Mouse (Mus musculus): Measurements from ENCODE around the gene Mrpl45. TPM values are rescaled to one million over a fixed set of nuclear protein-coding genes. Genes with fewer than 3 reads are reported as not detected.
A peak's percentile ranks its signal among the peaks of the same experiment; 100 is the strongest.

Mrpl45 gene
- polyA plus RNA-seq, 1 experiment from 2014 or later = 37.8 TPM

GRCm38 (mm10) chr11:97277166-97277565 lies 38.4 kb upstream of the Mrpl45 start:
- H3K36me3 ChIP-seq (ENCODE audit: control insufficient read depth, insufficient read depth, low read length) = no peaks in the 10 kb centered on the region
- no peak overlapping the region for H3K4me3 ChIP-seq (ENCODE audit: low read depth, low read length)
- H3K4me2 ChIP-seq (ENCODE audit: low read depth, low read length) = no peak overlapping the region
- H3K9me3 ChIP-seq (ENCODE audit: control insufficient read depth, low read length) = no peaks in the 10 kb centered on the region
- H3K27me3 ChIP-seq (replicated peaks; ENCODE audit: control insufficient read depth, insufficient read depth, low read length) = no peaks in the 10 kb centered on the region
- DNase-seq (ENCODE audit: low spot score) (no peak), ATAC-seq (ENCODE audit: low read depth) (no peak)
- H3K4me1 ChIP-seq (ENCODE audit: control insufficient read depth, insufficient read depth, low read length) = peaks cover 9% of the 10 kb centered on the region; the same call in 1 of the 2 replicates
- no peak overlapping the region for H3K9ac ChIP-seq (ENCODE audit: low read depth, low read length)
- no peak overlapping the region for H3K27ac ChIP-seq (replicated peaks; ENCODE audit: low read depth, low read length)
- WGBS = 88% methylated on average over 5 of the region's 5 CpGs

DNA sequence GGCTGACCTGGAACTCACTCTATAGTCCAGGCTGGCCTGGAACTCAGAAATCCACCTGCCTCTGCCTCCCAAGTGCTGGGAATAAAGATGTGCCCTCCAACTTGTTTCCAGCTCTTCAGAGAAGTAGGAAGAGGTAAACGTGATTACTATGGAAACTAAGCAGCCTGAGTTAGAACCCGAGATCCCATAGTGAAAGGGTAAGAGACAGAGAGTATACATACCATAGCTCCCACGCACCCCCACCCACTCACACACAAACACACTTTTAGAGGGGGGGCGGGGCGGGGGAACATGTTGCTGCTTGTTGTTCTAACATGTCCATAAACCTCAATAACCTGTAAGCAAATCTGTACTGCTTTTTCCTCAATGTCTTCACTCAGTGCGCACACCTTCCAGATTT lies 37.1 kb upstream of the Mrpl45 start:
- Histone ChIP-seq H3K36me3 (ENCODE audit: control insufficient read depth, insufficient read depth, low read length) (no peaks in the 10 kb centered on the region), H3K9ac (ENCODE audit: low read depth, low read length) (peak overlapping the region; percentile 99), H3K9me3 (ENCODE audit: control insufficient read depth, low read length) (no peaks in the 10 kb centered on the region), H3K4me1 (ENCODE audit: control insufficient read depth, insufficient read depth, low read length) (peaks cover 9% of the 10 kb centered on the region; the same call in 1 of the 2 replicates), H3K27ac (replicated peaks; ENCODE audit: low read depth, low read length) (no peak overlapping the region), H3K4me3 (ENCODE audit: low read depth, low read length) (peak overlapping the region; percentile 99), H3K27me3 (replicated peaks; ENCODE audit: control insufficient read depth, insufficient read depth, low read length) (no peaks in the 10 kb centered on the region), H3K4me2 (ENCODE audit: low read depth, low read length) (peak overlapping the region; percentile 75)
- ATAC-seq (ENCODE audit: low read depth) = no peak
- WGBS = 69% methylated on average over 6 of the region's 6 CpGs
- DNase-seq (ENCODE audit: low spot score) = no peak

DNA sequence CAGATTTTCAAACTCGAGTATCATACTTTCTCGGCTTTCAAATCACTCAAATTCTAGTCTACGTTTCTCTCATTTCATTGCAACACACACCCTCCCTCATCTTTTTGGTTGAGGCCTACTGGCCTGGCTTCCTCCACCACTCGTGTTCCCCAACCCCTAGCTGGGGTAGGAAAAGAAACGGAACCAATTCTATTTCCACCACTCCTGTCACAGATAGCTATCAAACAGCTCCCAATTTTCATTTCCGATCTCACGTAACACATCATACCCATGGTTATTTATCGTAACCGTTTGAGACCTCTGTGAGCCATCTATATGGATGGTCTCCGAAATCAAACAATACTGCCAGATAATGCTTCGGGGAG lies 36.5 kb upstream of the Mrpl45 start:
- H3K27me3 ChIP-seq (replicated peaks; ENCODE audit: control insufficient read depth, insufficient read depth, low read length) = no peaks in the 10 kb centered on the region
- H3K4me1 ChIP-seq (ENCODE audit: control insufficient read depth, insufficient read depth, low read length) = peaks cover 9% of the 10 kb centered on the region; the same call in 1 of the 2 replicates
- H3K27ac ChIP-seq (replicated peaks; ENCODE audit: low read depth, low read length) = peak overlapping the region; percentile 95
- H3K36me3 ChIP-seq (ENCODE audit: control insufficient read depth, insufficient read depth, low read length) = no peaks in the 10 kb centered on the region
- no peak for ATAC-seq (ENCODE audit: low read depth)
- WGBS = 13% methylated on average over 11 of the region's 11 CpGs
- peak overlapping the region; percentile 99 for H3K9ac ChIP-seq (ENCODE audit: low read depth, low read length)
- DNase-seq (ENCODE audit: low spot score) = no peak
- H3K4me2 ChIP-seq (ENCODE audit: low read depth, low read length) = peak overlapping the region; percentile 75
- H3K9me3 ChIP-seq (ENCODE audit: control insufficient read depth, low read length) = no peaks in the 10 kb centered on the region
- peak overlapping the region; percentile 99 for H3K4me3 ChIP-seq (ENCODE audit: low read depth, low read length)

DNA sequence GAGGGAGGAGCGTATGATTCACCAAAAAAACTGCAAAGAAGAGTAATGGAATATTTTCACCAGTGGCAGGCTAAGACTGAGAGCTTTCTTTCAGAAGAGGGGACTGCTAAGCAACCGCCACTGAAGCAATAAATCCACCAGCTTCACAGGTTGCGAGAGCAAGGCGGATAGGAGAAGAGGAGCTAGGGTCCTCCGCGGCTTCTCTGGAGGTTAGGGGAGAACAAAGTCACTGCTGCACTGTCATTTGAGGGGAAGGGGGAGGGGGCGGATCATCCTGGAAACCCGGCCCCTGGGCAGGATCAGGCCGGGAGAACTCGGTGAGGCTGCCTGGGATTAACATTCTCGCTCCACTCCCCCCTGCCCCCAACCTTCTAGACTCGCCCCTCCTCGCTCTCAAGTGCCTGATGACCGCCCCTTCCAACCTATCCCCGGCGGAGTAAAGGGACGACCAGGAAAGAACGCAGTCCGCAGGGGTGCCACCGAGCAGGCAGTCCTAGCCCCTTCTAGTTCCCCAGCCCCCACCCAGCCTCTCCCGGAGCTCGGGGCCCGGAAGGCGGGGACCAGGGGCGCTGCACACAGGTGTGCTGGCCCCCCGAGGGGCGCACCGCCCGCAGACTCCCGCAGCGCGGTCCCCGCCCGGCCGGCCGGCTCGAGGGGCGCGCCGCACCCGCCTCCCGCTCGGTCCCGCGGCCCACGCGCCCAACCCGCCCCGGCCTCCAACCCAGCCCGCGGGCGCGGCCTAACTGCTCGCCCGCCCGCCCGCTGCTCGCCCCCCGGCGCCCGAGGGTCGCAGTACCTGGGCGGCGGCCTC lies 35.9 kb upstream of the Mrpl45 start:
- H3K27ac ChIP-seq (replicated peaks; ENCODE audit: low read depth, low read length) = peak overlapping the region; percentile 95
- no peaks in the 10 kb centered on the region for H3K27me3 ChIP-seq (replicated peaks; ENCODE audit: control insufficient read depth, insufficient read depth, low read length)
- 0% methylated on average over 17 of the region's 64 CpGs for WGBS
- peak; percentile 92 for DNase-seq (ENCODE audit: low spot score)
- peak; percentile 86 for ATAC-seq (ENCODE audit: low read depth)
- H3K4me1 ChIP-seq (ENCODE audit: control insufficient read depth, insufficient read depth, low read length) = peaks cover 9% of the 10 kb centered on the region; the same call in 1 of the 2 replicates
- H3K9me3 ChIP-seq (ENCODE audit: control insufficient read depth, low read length) = no peaks in the 10 kb centered on the region
- H3K9ac ChIP-seq (ENCODE audit: low read depth, low read length) = peak overlapping the region; percentile 99
- H3K4me3 ChIP-seq (ENCODE audit: low read depth, low read length) = peak overlapping the region; percentile 99
- no peaks in the 10 kb centered on the region for H3K36me3 ChIP-seq (ENCODE audit: control insufficient read depth, insufficient read depth, low read length)
- H3K4me2 ChIP-seq (ENCODE audit: low read depth, low read length) = peak overlapping the region; percentile 75

GRCm38 (mm10) chr11:97280216-97280861 lies 35.2 kb upstream of the Mrpl45 start, which contains the start of gene Npepps:
Gene Npepps, minus strand, starts transcription at chr11:97280638.
- WGBS = under 1% methylated on average over 18 of the region's 83 CpGs
- Histone ChIP-seq H3K9ac (ENCODE audit: low read depth, low read length) (peak within 1 kb of the TSS; percentile 99), H3K9me3 (ENCODE audit: control insufficient read depth, low read length) (no peaks in the 10 kb centered on the region), H3K4me1 (ENCODE audit: control insufficient read depth, insufficient read depth, low read length) (peaks cover 9% of the 10 kb centered on the region; the same call in 1 of the 2 replicates), H3K27ac (replicated peaks; ENCODE audit: low read depth, low read length) (peak within 1 kb of the TSS; percentile 95), H3K4me3 (ENCODE audit: low read depth, low read length) (peak within 1 kb of the TSS; percentile 99), H3K27me3 (replicated peaks; ENCODE audit: control insufficient read depth, insufficient read depth, low read length) (no peaks in the 10 kb centered on the region), H3K36me3 (ENCODE audit: control insufficient read depth, insufficient read depth, low read length) (no peaks in the 10 kb centered on the region), H3K4me2 (ENCODE audit: low read depth, low read length) (peak within 1 kb of the TSS; percentile 75)
- DNase-seq (ENCODE audit: low spot score) = peak; percentile 72
- ATAC-seq (ENCODE audit: low read depth) = peak; percentile 72

DNA sequence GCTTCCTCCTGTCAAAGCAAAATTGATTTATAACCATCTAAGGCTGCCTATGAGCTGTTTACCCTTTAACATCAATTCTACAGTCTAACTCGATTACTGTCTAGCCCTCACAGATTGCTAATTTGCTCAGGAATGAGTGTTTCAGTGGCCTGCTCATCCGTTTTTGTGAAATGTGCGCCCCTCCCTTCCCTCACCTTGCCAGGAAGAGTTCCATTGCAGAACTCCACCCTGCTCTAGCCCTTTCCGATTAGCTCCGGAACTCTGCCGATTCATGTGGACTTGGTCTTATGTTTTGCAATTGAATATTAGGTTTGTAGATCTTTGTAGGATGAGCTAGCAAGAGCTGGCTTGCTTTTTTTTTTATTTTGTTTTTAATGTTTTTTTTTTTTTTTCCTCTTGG lies 33.3 kb upstream of the Mrpl45 start:
- DNase-seq (ENCODE audit: low spot score) (no peak), ATAC-seq (ENCODE audit: low read depth) (no peak)
- H3K4me1 ChIP-seq (ENCODE audit: control insufficient read depth, insufficient read depth, low read length) = peaks cover 9% of the 10 kb centered on the region; the same call in 1 of the 2 replicates
- no peak overlapping the region for H3K4me3 ChIP-seq (ENCODE audit: low read depth, low read length)
- H3K9ac ChIP-seq (ENCODE audit: low read depth, low read length) = no peak overlapping the region
- H3K27me3 ChIP-seq (replicated peaks; ENCODE audit: control insufficient read depth, insufficient read depth, low read length) = no peaks in the 10 kb centered on the region
- no peaks in the 10 kb centered on the region for H3K9me3 ChIP-seq (ENCODE audit: control insufficient read depth, low read length)
- H3K4me2 ChIP-seq (ENCODE audit: low read depth, low read length) = no peak overlapping the region
- H3K36me3 ChIP-seq (ENCODE audit: control insufficient read depth, insufficient read depth, low read length) = no peaks in the 10 kb centered on the region
- H3K27ac ChIP-seq (replicated peaks; ENCODE audit: low read depth, low read length) = no peak overlapping the region
- WGBS = 79% methylated on average over 6 of the region's 6 CpGs

GRCm38 (mm10) chr11:97284854-97285253 lies 30.7 kb upstream of the Mrpl45 start:
- 63% methylated on average over 4 of the region's 4 CpGs for WGBS
- no peaks in the 10 kb centered on the region for H3K9me3 ChIP-seq (ENCODE audit: control insufficient read depth, low read length)
- H3K27ac ChIP-seq (replicated peaks; ENCODE audit: low read depth, low read length) = no peak overlapping the region
- DNase-seq (ENCODE audit: low spot score) (no peak), ATAC-seq (ENCODE audit: low read depth) (no peak)
- no peak overlapping the region for H3K4me2 ChIP-seq (ENCODE audit: low read depth, low read length)
- no peak overlapping the region for H3K9ac ChIP-seq (ENCODE audit: low read depth, low read length)
- no peaks in the 10 kb centered on the region for H3K27me3 ChIP-seq (replicated peaks; ENCODE audit: control insufficient read depth, insufficient read depth, low read length)
- H3K4me3 ChIP-seq (ENCODE audit: low read depth, low read length) = no peak overlapping the region
- H3K36me3 ChIP-seq (ENCODE audit: control insufficient read depth, insufficient read depth, low read length) = no peaks in the 10 kb centered on the region
- no peaks in the 10 kb centered on the region for H3K4me1 ChIP-seq (ENCODE audit: control insufficient read depth, insufficient read depth, low read length)

DNA sequence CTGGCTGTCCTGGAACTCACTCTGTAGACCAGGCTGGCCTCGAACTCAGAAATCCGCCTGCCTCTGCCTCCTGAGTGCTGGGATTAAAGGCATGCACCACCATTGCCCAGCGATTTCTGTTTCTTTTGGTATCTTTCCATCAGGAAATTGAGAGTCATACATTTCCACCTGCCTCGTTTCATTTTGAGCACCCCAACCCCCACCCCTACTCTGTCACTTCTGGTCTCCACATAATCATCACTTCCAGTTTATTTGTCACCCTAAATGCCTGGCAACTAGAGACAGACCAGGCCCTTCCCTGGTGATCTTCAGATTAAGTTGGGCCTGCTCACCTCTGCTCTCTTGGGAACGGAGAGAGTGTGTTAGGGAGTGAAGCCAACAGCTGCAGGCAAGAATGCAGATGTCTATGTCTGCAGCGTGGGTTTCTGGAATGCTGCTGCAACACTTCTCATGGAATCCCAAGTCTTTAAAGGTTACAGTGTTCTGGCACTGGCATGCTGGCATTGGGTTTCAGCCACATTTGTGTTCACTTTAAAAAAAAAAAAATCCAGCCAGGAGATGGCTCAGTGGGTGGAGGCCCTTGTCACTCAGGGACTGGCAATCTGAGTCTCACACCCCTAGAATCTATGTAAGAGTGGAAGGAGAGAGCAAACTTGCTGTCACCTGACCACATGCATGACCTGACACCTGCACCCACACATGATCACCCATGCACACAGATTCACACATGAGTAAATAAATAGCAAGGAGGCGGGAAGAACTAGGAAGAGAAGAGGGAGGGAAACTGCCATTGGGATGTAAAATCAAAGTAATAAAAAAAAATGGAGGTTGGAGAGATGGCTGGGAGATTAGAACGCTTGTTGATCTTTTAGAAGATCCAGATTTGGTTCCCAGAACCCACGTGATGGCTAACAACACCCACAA lies 29.4 kb upstream of the Mrpl45 start:
- no peaks in the 10 kb centered on the region for H3K9me3 ChIP-seq (ENCODE audit: control insufficient read depth, low read length)
- WGBS = 61% methylated on average over 9 of the region's 9 CpGs

More for the DNA sequence above, 29.4 kb upstream of the Mrpl45 start:
- Histone ChIP-seq H3K27ac (replicated peaks; ENCODE audit: low read depth, low read length) (no peak overlapping the region), H3K27me3 (replicated peaks; ENCODE audit: control insufficient read depth, insufficient read depth, low read length) (no peaks in the 10 kb centered on the region), H3K9ac (ENCODE audit: low read depth, low read length) (no peak overlapping the region), H3K4me3 (ENCODE audit: low read depth, low read length) (no peak overlapping the region), H3K4me2 (ENCODE audit: low read depth, low read length) (no peak overlapping the region), H3K36me3 (ENCODE audit: control insufficient read depth, insufficient read depth, low read length) (no peaks in the 10 kb centered on the region), H3K4me1 (ENCODE audit: control insufficient read depth, insufficient read depth, low read length) (no peaks in the 10 kb centered on the region)
- peak; percentile 72 for DNase-seq (ENCODE audit: low spot score)
- 0 out of 2 replicates have a peak, but pooled peaks have one; percentile 47 for ATAC-seq (ENCODE audit: low read depth)

Measured in embryonic facial prominence, embryonic 14.5 days (tissue).